Mouse (Mus musculus) stomach, postnatal 0 days (tissue): ENCODE data around the gene Sgsm2.

Source experiments
- CTCF ChIP-seq: IDR thresholded peaks from 2 replicates; pipeline ENCODE4 v1.5.1; 2016; ENCODE audit warnings: antibody characterized with exemption, low read depth, mild to moderate bottlenecking, moderate library complexity
- EP300 ChIP-seq: optimal IDR thresholded peaks from 2 replicates; pipeline ENCODE3; 2016; ENCODE audit warnings: antibody characterized with exemption

DNA sequence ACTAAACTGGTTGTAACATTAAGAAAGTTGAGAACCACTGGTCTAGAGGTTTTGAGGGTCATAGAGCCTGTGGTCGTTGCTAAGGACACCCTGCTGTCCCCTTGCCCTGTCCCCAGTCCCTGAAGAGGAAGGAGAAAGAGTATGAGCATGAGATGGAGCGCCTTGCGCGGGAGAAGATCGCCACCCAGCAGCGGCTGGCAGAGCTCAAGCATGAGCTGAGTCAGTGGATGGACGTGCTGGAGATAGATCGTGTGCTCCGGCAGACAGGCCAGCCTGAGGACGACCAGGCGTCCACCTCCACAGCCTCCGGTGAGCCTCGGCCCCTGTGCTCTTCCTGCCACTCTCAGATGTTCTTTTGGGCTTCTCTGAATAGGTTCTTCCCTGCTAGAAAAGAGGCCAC is 54.8 kb downstream of the Sgsm2 start:
- no peak for TF ChIP-seq CTCF
- no peak for TF ChIP-seq EP300
